Mouse (Mus musculus) urinary bladder, postnatal 0 days (tissue): ENCODE data around the gene Olfr173. TPM values are rescaled to one million over a fixed set of nuclear protein-coding genes. Genes with fewer than 3 reads are reported as not detected.

Experiments
- microRNA-seq: library from miRNA; unstranded; fragments of <30 nt; microRNA quantifications from one replicate; pipeline ENCODE4, GENCODE M21; 2016
- polyA plus RNA-seq: library from polyadenylated mRNA; unstranded; fragments of >200 nt; fragmentation: Nextera tagmentation; extraction: Ambion mirVana; gene quantifications from 2 replicates; pipeline ENCODE4 v1.2.1, GENCODE M21; 2015

Gene Olfr173
- polyA plus RNA-seq: not detected in 2 replicates

GRCm38 (mm10) chr16:58800168-58800567 is at the start of gene Olfr173:
Gene Olfr173, minus strand, starts transcription at chr16:58800268.

GRCm38 (mm10) chr16:58826732-58827319 is 26.8 kb upstream of the Olfr173 start, which contains the start of gene Olfr175-ps1:
Gene Olfr175-ps1, minus strand, starts transcription at chr16:58826782.

GRCm38 (mm10) chr16:58763076-58763475 is 37.0 kb downstream of the Olfr173 start, which contains the start of gene Olfr172:
Gene Olfr172, minus strand, starts transcription at chr16:58763176.

Small RNA genes lying within 50 kb of the gene (microRNA-seq; reads per million reads assigned to microRNA genes)
- not detected for gene Gm27564

Other genes starting within 250 kb of the Olfr173 start
- not detected in 2 replicates for gene Gm813, start 183.3 kb downstream of the Olfr173 start, polyA plus RNA-seq
- not detected in 2 replicates for gene E330017A01Rik, start 161.5 kb downstream of the Olfr173 start, polyA plus RNA-seq
- gene Cpox, start 130.0 kb downstream of the Olfr173 start, polyA plus RNA-seq: 18.8 and 24.2 TPM in 2 replicates
- not detected in 2 replicates for gene Gpr15, start 81.2 kb downstream of the Olfr173 start, polyA plus RNA-seq
- 92.0 and 115 TPM in 2 replicates for gene Cldnd1, start 72.4 kb downstream of the Olfr173 start, polyA plus RNA-seq
- gene Olfr172, start 37.1 kb downstream of the Olfr173 start, polyA plus RNA-seq: not detected in 2 replicates
- not detected in 2 replicates for gene Olfr175-ps1, start 26.5 kb upstream of the Olfr173 start, polyA plus RNA-seq
- not detected in 2 replicates for gene Olfr177, start 74.5 kb upstream of the Olfr173 start, polyA plus RNA-seq
- not detected in 2 replicates for gene Olfr178, start 91.8 kb upstream of the Olfr173 start, polyA plus RNA-seq
- not detected in 2 replicates for gene Olfr181, start 128.5 kb upstream of the Olfr173 start, polyA plus RNA-seq
- gene Olfr180, start 129.1 kb upstream of the Olfr173 start, polyA plus RNA-seq: not detected in 2 replicates
- gene Olfr183, start 195.1 kb upstream of the Olfr173 start, polyA plus RNA-seq: not detected in 2 replicates
- gene Olfr186, start 230.0 kb upstream of the Olfr173 start, polyA plus RNA-seq: not detected in 2 replicates
- not detected in 2 replicates for gene Olfr187, start 239.5 kb upstream of the Olfr173 start, polyA plus RNA-seq